Mouse (Mus musculus) myocyte (in vitro differentiated cells): ENCODE results near the gene Ankrd6. TPM values are rescaled to one million over a fixed set of nuclear protein-coding genes. Genes with fewer than 3 reads are reported as not detected.

ENCODE experiments used
- H3K27me3 ChIP-seq: one replicate; pipeline ENCODE4 v1.6.1; 2011; ENCODE audit not compliant: control insufficient read depth, insufficient read depth, insufficient read length
- H3K36me3 ChIP-seq: one replicate; pipeline ENCODE4 v1.6.1; 2011; ENCODE audit not compliant: control insufficient read depth, insufficient read depth
- H3K4me2 ChIP-seq: one replicate; pipeline ENCODE4 v1.6.1; 2011; ENCODE audit warnings: low read depth, control low read depth
- H3K4me3 ChIP-seq: one replicate; pipeline ENCODE4 v1.5.1; 2011; ENCODE audit warnings: mild to moderate bottlenecking, control low read depth, moderate library complexity
- H3K79me2 ChIP-seq: one replicate; pipeline ENCODE4 v1.6.1; 2011; ENCODE audit not compliant: control insufficient read depth, insufficient read depth
- H3ac ChIP-seq: one replicate; pipeline ENCODE4 v1.6.1; 2011; ENCODE audit not compliant: control insufficient read depth, insufficient read length
- CEBPB ChIP-seq: IDR thresholded peaks from 2 replicates; pipeline ENCODE4 v1.6.1; 2011; ENCODE audit warnings: mild to moderate bottlenecking, moderate library complexity; ENCODE audit not compliant: poor library complexity, insufficient read depth, severe bottlenecking
- E2F4 ChIP-seq: IDR thresholded peaks from one replicate; pipeline ENCODE4 v1.6.1; 2011; ENCODE audit warnings: mild to moderate bottlenecking, control low read depth, moderate library complexity; ENCODE audit not compliant: insufficient read depth
- MAX ChIP-seq: IDR thresholded peaks from one replicate; pipeline ENCODE4 v1.6.1; 2011; ENCODE audit warnings: low read depth, mild to moderate bottlenecking, control low read depth
- MYOD1 ChIP-seq, 3 experiments: IDR thresholded peaks; one replicate each; pipeline ENCODE4 v1.6.1; 2011; ENCODE audit warnings: control low read depth in 2 of 3, low read depth in 2 of 3, mild to moderate bottlenecking in 2 of 3, moderate library complexity in 1 of 3; ENCODE audit not compliant: insufficient read length in 2 of 3, control insufficient read depth in 1 of 3
- MYOG ChIP-seq, 3 experiments: IDR thresholded peaks; one replicate each; pipeline ENCODE4 v1.6.1; 2011; ENCODE audit warnings: control low read depth in 2 of 3, low read depth in 2 of 3, mild to moderate bottlenecking in 2 of 3; ENCODE audit not compliant: insufficient read length in 2 of 3, control insufficient read depth in 1 of 3, insufficient read depth in 1 of 3
- POLR2A ChIP-seq: IDR thresholded peaks from one replicate; pipeline ENCODE4 v1.6.1; 2011; ENCODE audit warnings: low read depth, mild to moderate bottlenecking, control low read depth, moderate library complexity; ENCODE audit not compliant: insufficient read length
- POLR2AphosphoS2 ChIP-seq: IDR thresholded peaks from one replicate; pipeline ENCODE4 v1.6.1; 2011; ENCODE audit warnings: low read depth, control low read depth; ENCODE audit not compliant: insufficient read length
- REST ChIP-seq: IDR thresholded peaks from one replicate; pipeline ENCODE4 v1.6.1; 2011; ENCODE audit warnings: mild to moderate bottlenecking, control low read depth, moderate library complexity; ENCODE audit not compliant: insufficient read depth, insufficient read length
- SRF ChIP-seq: IDR thresholded peaks from one replicate; pipeline ENCODE4 v1.6.1; 2011; ENCODE audit warnings: low read depth; ENCODE audit not compliant: control insufficient read depth, insufficient read length
- TCF12 ChIP-seq: IDR thresholded peaks from one replicate; pipeline ENCODE4 v1.6.1; 2011; ENCODE audit warnings: mild to moderate bottlenecking, control low read depth; ENCODE audit not compliant: poor library complexity, insufficient read depth, severe bottlenecking
- TCF3 ChIP-seq: IDR thresholded peaks from one replicate; pipeline ENCODE4 v1.6.1; 2011; ENCODE audit warnings: low read depth, control low read depth; ENCODE audit not compliant: insufficient read length
- USF1 ChIP-seq: IDR thresholded peaks from one replicate; pipeline ENCODE4 v1.6.1; 2011; ENCODE audit warnings: low read depth, mild to moderate bottlenecking, control low read depth, moderate library complexity
- polyA plus RNA-seq: library from polyadenylated mRNA; unstranded; fragments of >200 nt; fragmentation: generic; extraction: Trizol; gene quantifications from one replicate; pipeline ENCODE4 v1.2.1, GENCODE M21; 2012; ENCODE audit warnings: missing spikeins

Gene Ankrd6
- polyA plus RNA-seq, 1 experiment, result 0.31 TPM

DNA sequence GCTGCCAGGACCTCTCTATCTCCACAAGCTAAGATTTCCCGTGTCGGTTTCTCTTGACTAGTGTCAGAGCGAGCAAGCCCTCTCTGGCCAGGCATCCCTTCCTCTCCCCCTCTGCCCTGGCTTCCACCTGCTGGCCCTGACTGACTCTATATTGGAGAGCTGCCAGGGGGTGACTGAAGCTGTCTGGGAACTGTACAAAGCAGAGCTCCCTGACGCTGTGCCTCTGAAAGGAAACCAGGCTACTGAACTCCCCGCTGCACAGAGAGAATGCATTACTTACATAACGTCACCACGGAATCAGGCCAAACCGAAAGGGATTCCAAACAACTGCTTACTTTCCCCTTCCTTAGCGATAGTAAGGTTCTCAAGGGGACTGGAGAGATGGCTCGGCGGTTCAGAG, 61.4 kb downstream of the Ankrd6 start:
- Histone ChIP-seq H3K36me3 (no peaks in the 10 kb centered on the region), H3K79me2 (no peaks in the 10 kb centered on the region), H3K4me3 (no peak overlapping the region), H3K27me3 (no peaks in the 10 kb centered on the region), H3ac (no peak overlapping the region), H3K4me2 (no peak overlapping the region)
- no peak for TF ChIP-seq MYOG (IDR thresholded peaks at IDR 0.05; ENCODE audit: control insufficient read depth in 1 of 3, insufficient read depth in 1 of 3, insufficient read length in 2 of 3, low read depth in 2 of 3)

DNA sequence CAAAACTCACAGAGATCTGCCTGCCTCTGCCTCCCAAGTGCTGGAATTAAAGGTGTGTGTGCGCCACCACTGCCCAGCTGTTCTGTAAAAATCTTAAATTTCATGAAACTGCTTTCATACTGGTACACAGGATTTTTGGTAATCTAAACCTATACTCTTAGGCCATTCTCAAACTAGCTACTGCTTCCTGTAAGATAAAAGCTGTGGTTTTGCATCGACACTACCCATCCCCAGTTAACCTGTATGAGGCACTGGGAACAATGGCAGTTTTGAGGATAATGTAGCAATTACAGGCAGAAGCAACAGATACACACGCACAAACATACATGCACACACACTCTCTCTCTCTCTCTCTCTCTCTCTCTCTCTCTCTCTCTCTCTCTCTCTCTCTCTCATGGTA, 64.2 kb downstream of the Ankrd6 start:
- TF ChIP-seq MYOD1 (IDR thresholded peaks at IDR 0.05; ENCODE audit: control insufficient read depth in 1 of 3, insufficient read length in 2 of 3, low read depth in 2 of 3) (no peak), CEBPB (no peak), REST (no peak), SRF (no peak), MYOG (IDR thresholded peaks at IDR 0.05; ENCODE audit: control insufficient read depth in 1 of 3, insufficient read depth in 1 of 3, insufficient read length in 2 of 3, low read depth in 2 of 3) (no peak), E2F4 (no peak), TCF3 (no peak), POLR2AphosphoS2 (no peak), POLR2A (no peak), USF1 (no peak), TCF12 (no peak), MAX (no peak)
- Histone ChIP-seq H3K27me3 (no peaks in the 10 kb centered on the region), H3K36me3 (no peaks in the 10 kb centered on the region), H3ac (no peak overlapping the region), H3K4me2 (no peak overlapping the region), H3K4me3 (no peak overlapping the region), H3K79me2 (no peaks in the 10 kb centered on the region)

DNA sequence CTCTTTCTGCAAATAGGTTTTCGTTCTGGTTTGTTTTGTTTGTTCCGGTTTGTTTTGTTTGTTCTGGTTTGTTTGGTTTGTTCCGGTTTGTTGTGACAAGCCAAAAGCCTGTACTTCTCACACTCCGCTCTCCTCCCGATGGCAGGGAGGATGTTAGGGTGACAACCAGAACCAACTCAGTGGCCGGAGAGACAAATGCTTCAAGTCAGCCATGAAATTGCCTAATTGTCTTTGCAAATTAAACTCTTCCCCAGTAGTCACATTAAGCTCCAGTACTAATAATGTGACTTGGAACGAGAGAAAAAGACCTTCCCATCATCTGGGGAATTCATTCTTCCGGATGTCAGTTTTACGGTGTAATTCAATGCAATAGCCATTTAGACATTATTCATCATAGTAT, 66.0 kb downstream of the Ankrd6 start:
- Histone ChIP-seq H3K36me3 (no peaks in the 10 kb centered on the region), H3ac (no peak overlapping the region), H3K4me3 (no peak overlapping the region), H3K79me2 (no peaks in the 10 kb centered on the region), H3K4me2 (no peak overlapping the region), H3K27me3 (no peaks in the 10 kb centered on the region)
- TF ChIP-seq CEBPB (no peak), SRF (no peak), MYOD1 (IDR thresholded peaks at IDR 0.05; ENCODE audit: control insufficient read depth in 1 of 3, insufficient read length in 2 of 3, low read depth in 2 of 3) (no peak), USF1 (no peak), POLR2A (no peak), POLR2AphosphoS2 (no peak), MAX (no peak), E2F4 (no peak), TCF3 (no peak), TCF12 (no peak), MYOG (IDR thresholded peaks at IDR 0.05; ENCODE audit: control insufficient read depth in 1 of 3, insufficient read depth in 1 of 3, insufficient read length in 2 of 3, low read depth in 2 of 3) (no peak), REST (no peak)

DNA sequence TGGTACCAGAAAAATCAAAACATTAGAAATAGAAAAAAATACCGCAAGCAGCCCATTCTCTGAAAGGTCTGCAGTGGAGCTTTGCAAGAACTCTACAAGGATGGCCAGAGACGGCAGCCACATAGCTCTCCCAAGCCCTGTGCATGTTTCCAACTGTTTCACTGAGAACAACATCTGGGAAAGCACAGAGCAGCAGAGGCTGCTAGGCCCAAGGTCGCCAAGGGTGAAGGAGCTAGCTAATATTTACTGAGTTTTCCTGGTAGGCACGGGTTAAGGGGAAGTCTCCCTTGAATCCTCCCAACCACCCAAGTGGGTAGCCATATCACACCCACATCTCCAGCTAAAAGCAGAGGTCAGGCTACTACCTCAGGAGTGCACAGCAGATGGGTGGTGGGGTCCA, 69.6 kb downstream of the Ankrd6 start:
- Histone ChIP-seq H3K4me2 (no peak overlapping the region), H3K4me3 (no peak overlapping the region), H3K36me3 (no peaks in the 10 kb centered on the region), H3K79me2 (no peaks in the 10 kb centered on the region), H3ac (no peak overlapping the region), H3K27me3 (no peaks in the 10 kb centered on the region)
- TF ChIP-seq MYOG (IDR thresholded peaks at IDR 0.05; ENCODE audit: control insufficient read depth in 1 of 3, insufficient read depth in 1 of 3, insufficient read length in 2 of 3, low read depth in 2 of 3) (no peak), POLR2A (no peak), E2F4 (no peak)

DNA sequence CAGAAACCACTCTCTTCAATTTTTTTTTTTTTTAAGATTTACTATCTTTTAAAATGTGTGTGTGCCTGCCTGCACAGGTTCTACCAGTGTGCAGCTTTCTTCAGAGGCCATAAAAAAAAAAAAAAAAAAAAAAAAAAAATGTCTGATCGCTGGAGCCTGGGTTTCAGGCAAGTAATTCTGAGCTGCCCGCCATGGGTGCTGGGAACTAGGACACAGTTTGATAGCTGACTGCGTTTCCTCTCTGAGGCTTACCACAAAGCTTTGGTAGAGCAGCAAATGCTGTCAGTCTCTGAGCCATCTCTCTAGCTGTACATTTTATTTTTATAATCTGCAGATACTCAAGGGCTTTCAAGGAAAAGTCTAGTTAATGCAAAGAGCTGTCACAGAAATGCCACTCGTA, 76.0 kb downstream of the Ankrd6 start:
- H3K4me3 ChIP-seq, result no peak overlapping the region
- no peak overlapping the region for H3ac ChIP-seq
- H3K4me2 ChIP-seq, result no peak overlapping the region
- H3K27me3 ChIP-seq, result no peaks in the 10 kb centered on the region
- TF ChIP-seq MAX (no peak), POLR2AphosphoS2 (no peak), POLR2A (no peak), MYOG (IDR thresholded peaks at IDR 0.05; ENCODE audit: control insufficient read depth in 1 of 3, insufficient read depth in 1 of 3, insufficient read length in 2 of 3, low read depth in 2 of 3) (no peak), USF1 (no peak)
- H3K79me2 ChIP-seq, result no peaks in the 10 kb centered on the region
- no peaks in the 10 kb centered on the region for H3K36me3 ChIP-seq
